In genomic region chr13:48861913-48862312, GRCm38 (mm10) we compare ENCODE assay signal across 25 mouse cellular contexts. TPM values are rescaled to one million over a fixed set of nuclear protein-coding genes. Genes with fewer than 3 reads are reported as not detected.
DNase-seq lines count a peak whose midpoint lies in the region; ATAC-seq and TF ChIP-seq lines count a peak whose summit lies in the region.
"Had no signal": no experiment of that assay in that cellular context is flagged by ENCODE, and none has a peak within 500 bp of the region (broad histone marks: within the 10 kb centered on the region; RNA-seq: fewer than 3 reads in every experiment).

No protein-coding gene starts in this region.

- no peak for TF ChIP-seq EP300 in MEL (IDR thresholded peaks at IDR 0.05; ENCODE audit: low read depth in 1 of 2, low read length in 2 of 2)

- DNase-seq in A20 (ENCODE audit: low read depth, low spot score) (peak; percentile 56), MEL (ENCODE audit: low read depth, low spot score) (peak; percentile 17)
- DNase-seq in gastrocnemius, postnatal 10 days = no peak
- no peak for DNase-seq in heart, postnatal 25 days (ENCODE audit: low spot score)
- DNase-seq: adrenal gland, adult 8-10 months; adrenal gland, postnatal 36 days; B cell, adult 2 months; cerebellum, adult 18-20 months; cerebellum, adult 9-10 months; cerebellum, postnatal 14 days; forebrain, postnatal 0 days; gastrocnemius, postnatal 36 days; heart, adult 11 months; heart, postnatal 36 days had no signal

- H3K4me1 ChIP-seq in MEL (ENCODE audit: control insufficient read depth in 1 of 2, insufficient read depth in 2 of 2, low read length in 2 of 2) = peaks cover 4 to 9% of the 10 kb centered on the region in 2 experiments; a peak in 3 of 4 replicates
- peaks cover 38% of the 10 kb centered on the region for H3K4me1 ChIP-seq in midbrain, embryonic 15.5 days

- TF ChIP-seq CTCF in MEL (IDR thresholded peaks at IDR 0.05 in 2 of 3, conservative IDR thresholded peaks at IDR 0.05 in 1 of 3; ENCODE audit: control insufficient read depth in 1 of 3, insufficient read depth in 1 of 3, low read depth in 2 of 3, low read length in 3 of 3, poor library complexity in 1 of 3, severe bottlenecking in 1 of 3) = no peak

- H3K27me3 ChIP-seq in MEL (ENCODE audit: control insufficient read depth in 1 of 2, insufficient read depth in 2 of 2, low read length in 2 of 2) = no peaks in the 10 kb centered on the region
- no peaks in the 10 kb centered on the region for H3K27me3 ChIP-seq in midbrain, embryonic 15.5 days (replicated peaks)
- H3K27me3 ChIP-seq: embryonic facial prominence, embryonic 12.5 days; embryonic facial prominence, embryonic 15.5 days; hindbrain, embryonic 13.5 days; intestine, embryonic 15.5 days had no signal

- no peak overlapping the region for H3K27ac ChIP-seq in MEL (ENCODE audit: control insufficient read depth, low read depth, low read length)
- H3K27ac ChIP-seq in midbrain, embryonic 15.5 days = no peak overlapping the region
- H3K27ac ChIP-seq: embryonic facial prominence, embryonic 12.5 days; hindbrain, embryonic 10.5 days; hindbrain, embryonic 13.5 days; intestine, embryonic 15.5 days had no signal

- H3K36me3 ChIP-seq in MEL (ENCODE audit: control insufficient read depth in 1 of 2, insufficient read depth in 2 of 2, low read length in 2 of 2) = peaks cover 0 to 3% of the 10 kb centered on the region in 2 experiments; a peak in 2 of 4 replicates
- no peaks in the 10 kb centered on the region for H3K36me3 ChIP-seq in midbrain, embryonic 15.5 days (replicated peaks)
- H3K36me3 ChIP-seq: embryonic facial prominence, embryonic 15.5 days; hindbrain, embryonic 13.5 days; intestine, embryonic 15.5 days had no signal

- intact Hi-C loops in heart, postnatal 25 days (cut with DNase I) = no loop called here

- no peak overlapping the region for H3K4me2 ChIP-seq in midbrain, embryonic 15.5 days
- H3K4me2 ChIP-seq: embryonic facial prominence, embryonic 12.5 days; embryonic facial prominence, embryonic 15.5 days; heart, embryonic 11.5 days; hindbrain, embryonic 13.5 days; intestine, embryonic 15.5 days had no signal

- no peak overlapping the region for H3K4me3 ChIP-seq in MEL (ENCODE audit: control insufficient read depth in 1 of 2, insufficient read depth in 1 of 2, low read depth in 2 of 2, low read length in 2 of 2)
- H3K4me3 ChIP-seq in midbrain, embryonic 15.5 days = no peak overlapping the region
- H3K4me3 ChIP-seq: embryonic facial prominence, embryonic 12.5 days; embryonic facial prominence, embryonic 15.5 days; hindbrain, embryonic 10.5 days; hindbrain, embryonic 13.5 days; intestine, embryonic 15.5 days had no signal

- no peak overlapping the region for H3K9ac ChIP-seq in MEL (ENCODE audit: control insufficient read depth, low read depth, low read length, poor library complexity, severe bottlenecking)
- no peak overlapping the region for H3K9ac ChIP-seq in midbrain, embryonic 15.5 days
- H3K9ac ChIP-seq: embryonic facial prominence, embryonic 12.5 days; embryonic facial prominence, embryonic 15.5 days; forebrain, postnatal 0 days; hindbrain, embryonic 13.5 days; intestine, embryonic 15.5 days had no signal

- 91% methylated on average over 1 of the region's 1 CpGs for WGBS in midbrain, embryonic 15.5 days

- peak; percentile 66 for ATAC-seq in megakaryocyte, adult 5-6 weeks (ENCODE audit: poor library complexity, severe bottlenecking)
- ATAC-seq in midbrain, embryonic 15.5 days (replicated peaks) = no peak
- ATAC-seq: activated CD4-positive, CD25-positive, alpha-beta regulatory T cell, adult 4 months; forebrain, embryonic 14.5 days; forebrain, postnatal 0 days; hindbrain, embryonic 16.5 days; intestine, embryonic 15.5 days had no signal

- H3K9me3 ChIP-seq in MEL (replicated peaks; ENCODE audit: insufficient read depth, low read length) = no peaks in the 10 kb centered on the region
- 0 out of 2 replicates have a peak, but pooled peaks cover 2% of the 10 kb centered on the region for H3K9me3 ChIP-seq in midbrain, embryonic 15.5 days
- H3K9me3 ChIP-seq: embryonic facial prominence, embryonic 15.5 days; hindbrain, embryonic 10.5 days; hindbrain, embryonic 13.5 days; intestine, embryonic 15.5 days had no signal

- TF ChIP-seq RAD21 in MEL (IDR thresholded peaks at IDR 0.05; ENCODE audit: low read depth, low read length) = no peak

- TF ChIP-seq POLR2A in MEL (IDR thresholded peaks at IDR 0.05; ENCODE audit: control insufficient read depth in 1 of 2, insufficient read depth in 1 of 2, low read depth in 1 of 2, low read length in 2 of 2, poor library complexity in 1 of 2) = no peak

- H3K79me2 ChIP-seq in MEL (ENCODE audit: control insufficient read depth, insufficient read depth, low read length, poor library complexity) = peaks cover 39% of the 10 kb centered on the region

TF ChIP-seq in MEL, 35 proteins besides CTCF, POLR2A, EP300 and RAD21:
- TF ChIP-seq SMC3 (IDR thresholded peaks at IDR 0.05; ENCODE audit: low read depth, low read length) (no peak), MXI1 (IDR thresholded peaks at IDR 0.05; ENCODE audit: low read depth, low read length) (no peak), ZNF384 (IDR thresholded peaks at IDR 0.05; ENCODE audit: low read depth, low read length) (no peak), MYC (IDR thresholded peaks at IDR 0.05; ENCODE audit: low read depth, low read length) (no peak), BHLHE40 (IDR thresholded peaks at IDR 0.05; ENCODE audit: borderline replicate concordance, low read depth, low read length) (no peak), CHD1 (IDR thresholded peaks at IDR 0.05; ENCODE audit: low read depth, low read length) (no peak), MAX (IDR thresholded peaks at IDR 0.05; ENCODE audit: low read length) (no peak), POLR2AphosphoS2 (IDR thresholded peaks at IDR 0.05; ENCODE audit: low read length) (no peak), E2F4 (IDR thresholded peaks at IDR 0.05; ENCODE audit: borderline replicate concordance, low read depth, low read length) (no peak), TAL1 (IDR thresholded peaks at IDR 0.05; ENCODE audit: low read length) (no peak), POLR2AphosphoS5 (IDR thresholded peaks at IDR 0.05; ENCODE audit: borderline replicate concordance, low read depth, low read length) (no peak), USF2 (IDR thresholded peaks at IDR 0.05; ENCODE audit: borderline replicate concordance in 1 of 2, insufficient read depth in 1 of 2, low read depth in 1 of 2, low read length in 2 of 2) (no peak), GATA1 (IDR thresholded peaks at IDR 0.05; ENCODE audit: low read depth, low read length) (no peak), ZKSCAN1 (IDR thresholded peaks at IDR 0.05; ENCODE audit: low read depth, low read length) (no peak), MAZ (IDR thresholded peaks at IDR 0.05; ENCODE audit: low read depth, low read length) (no peak)

RNA-seq across cellular contexts. Expression of gene Phf2, which starts 9.0 kb away (rescaled TPM):
- total RNA-seq in MEL (2012; rRNA removed) = 9.9 and 10.2 TPM in 2 replicates
- polyA plus RNA-seq in MEL (2012; ENCODE audit: insufficient read depth in 1 of 2, insufficient read length in 2 of 2, low read depth in 1 of 2, low replicate concordance in 2 of 2, missing spikeins in 1 of 2) = 10 to 100 TPM; 29.6 to 52.7 TPM
- total RNA-seq in megakaryocyte, adult 5-6 weeks (2015) = 24.8 and 26.8 TPM in 2 replicates
- 9.9 and 15.3 TPM in 2 replicates for total RNA-seq in megakaryocyte, adult 5-6 weeks (2017)
- total RNA-seq in gastrocnemius, postnatal 10 days (2021) = 10 to 100 TPM; 26.8 to 30.3 TPM
- polyA plus RNA-seq in midbrain, embryonic 15.5 days (2015; fragmentation: Nextera tagmentation; extraction: Ambion mirVana) = 10.7 and 11.0 TPM in 2 replicates
- total RNA-seq in heart, postnatal 25 days (2021) = 10 to 100 TPM; 25.4 to 29.0 TPM

Comparison
In these comparisons a context has a peak if more than half of its experiments do, and no peak if none do; other contexts are left out.
1. DNase-seq: peak in A20 (single experiment) and MEL (single experiment); none in gastrocnemius, postnatal 10 days (single experiment) and heart, postnatal 25 days (single experiment).